Mouse (Mus musculus) CD4-positive, CD25-positive, alpha-beta regulatory T cell (primary cell): ENCODE results near the gene Zfp97. TPM values are rescaled to one million over a fixed set of nuclear protein-coding genes. Genes with fewer than 3 reads are reported as not detected.

ENCODE experiments used
- polyA plus RNA-seq: library from polyadenylated mRNA; unstranded; fragments of 100-300 nt; shearing (Covaris generic); gene quantifications from one replicate; pipeline ENCODE4 v1.2.1, GENCODE M21; 2017

The Zfp97 gene
- polyA plus RNA-seq: 9.3 TPM

GRCm38 (mm10) chr17:17120830-17121502 lies at the start of gene Zfp97:
Gene Zfp97, plus strand, starts transcription at chr17:17121415.

Other genes with a start within 250 kb of the Zfp97 start
- gene Zfp960, start 57.3 kb upstream of the Zfp97 start, polyA plus RNA-seq: 0.65 TPM